Mouse (Mus musculus) gastrocnemius, adult 8-10 months (tissue): Measurements from ENCODE around the gene Slc15a1. TPM values are rescaled to one million over a fixed set of nuclear protein-coding genes. Genes with fewer than 3 reads are reported as not detected.
A peak's percentile ranks its signal among the peaks of the same experiment; 100 is the strongest.

ENCODE experiments used
- DNase-seq, 2 experiments: peaks; one replicate each; pipeline ENCODE4 v3.0.0; 2022; ENCODE audit warnings: low spot score in 2 of 2
- total RNA-seq, 4 experiments: library from RNA; stranded (reverse); gene quantifications; 2 replicates each; pipeline ENCODE4 v1.2.4; 2022

Slc15a1 gene
- total RNA-seq, 4 experiments from 2014 or later, result not detected

- DNase-seq, result no peak
These were observed 52.8 kb downstream of the Slc15a1 start for GRCm38 (mm10) chr14:121452227-121452626.

GRCm38 (mm10) chr14:121451424-121452029 lies 53.5 kb downstream of the Slc15a1 start:
- DNase-seq, result no peak

- peak; percentile 46 to 64 for DNase-seq
These were observed 54.3 kb downstream of the Slc15a1 start for GRCm38 (mm10) chr14:121450504-121451423.

GRCm38 (mm10) chr14:121446951-121447350 lies 58.1 kb downstream of the Slc15a1 start:
- no peak for DNase-seq

- DNase-seq, result no peak
These were observed 59.9 kb downstream of the Slc15a1 start for GRCm38 (mm10) chr14:121445194-121445593.

GRCm38 (mm10) chr14:121440807-121441206 lies 64.2 kb downstream of the Slc15a1 start:
- DNase-seq, result no peak

- DNase-seq, result peak; percentile 27 to 46
These were observed 68.0 kb downstream of the Slc15a1 start for GRCm38 (mm10) chr14:121437026-121437425.

GRCm38 (mm10) chr14:121436455-121436854 lies 68.6 kb downstream of the Slc15a1 start:
- DNase-seq, result no peak

- DNase-seq, result no peak
These were observed 69.3 kb downstream of the Slc15a1 start for GRCm38 (mm10) chr14:121435794-121436193.

- DNase-seq, result no peak
These were observed 73.8 kb downstream of the Slc15a1 start for GRCm38 (mm10) chr14:121431261-121431660.

- no peak for DNase-seq
These were observed 75.1 kb downstream of the Slc15a1 start for GRCm38 (mm10) chr14:121429854-121430535.

- no peak for DNase-seq
These were observed 76.9 kb downstream of the Slc15a1 start for GRCm38 (mm10) chr14:121428148-121428547.

GRCm38 (mm10) chr14:121426743-121427142 lies 78.3 kb downstream of the Slc15a1 start:
- DNase-seq, result no peak

- no peak for DNase-seq
These were observed 79.9 kb downstream of the Slc15a1 start for GRCm38 (mm10) chr14:121425004-121425793.

GRCm38 (mm10) chr14:121423341-121423751 lies 81.7 kb downstream of the Slc15a1 start:
- DNase-seq, result no peak

- DNase-seq, result no peak
These were observed 82.2 kb downstream of the Slc15a1 start for GRCm38 (mm10) chr14:121422664-121423340.

GRCm38 (mm10) chr14:121422000-121422399 lies 83.1 kb downstream of the Slc15a1 start:
- no peak for DNase-seq

GRCm38 (mm10) chr14:121417594-121417993 lies 87.5 kb downstream of the Slc15a1 start:
- no peak for DNase-seq

GRCm38 (mm10) chr14:121416626-121417319 lies 88.3 kb downstream of the Slc15a1 start:
- no peak for DNase-seq
